Mouse (Mus musculus) hindbrain, embryonic 16.5 days (tissue): Measurements from ENCODE around the gene Gprin1. TPM values are rescaled to one million over a fixed set of nuclear protein-coding genes. Genes with fewer than 3 reads are reported as not detected.

Source experiments
- ATAC-seq: fragments of 200-750 bp; cut with Nextera tagmentation; 2 replicates; pipeline ENCODE4 v1.8.0; 2017; ENCODE audit warnings: moderate TSS enrichment, moderate library complexity
- H3K27ac ChIP-seq: fragments of 300-500 bp; sonication (generic); 2 replicates; pipeline ENCODE4 v1.5.1; 2014; ENCODE audit warnings: low read depth, mild to moderate bottlenecking, control low read depth, low read length, moderate library complexity
- H3K27me3 ChIP-seq: fragments of 300-500 bp; sonication (generic); replicated peaks from 2 replicates; pipeline ENCODE4 v1.6.1; 2014; ENCODE audit warnings: low read length; ENCODE audit not compliant: control insufficient read depth, insufficient read depth
- H3K36me3 ChIP-seq: fragments of 300-500 bp; sonication (generic); 2 replicates; pipeline ENCODE4 v1.6.1; 2014; ENCODE audit warnings: mild to moderate bottlenecking, low read length, moderate library complexity, mixed read lengths; ENCODE audit not compliant: control insufficient read depth, insufficient read depth
- H3K4me1 ChIP-seq: fragments of 300-500 bp; sonication (generic); 2 replicates; pipeline ENCODE4 v1.6.1; 2014; ENCODE audit warnings: low read depth, low read length; ENCODE audit not compliant: control insufficient read depth, insufficient read depth
- H3K4me2 ChIP-seq: fragments of 300-500 bp; sonication (generic); 2 replicates; pipeline ENCODE4 v1.6.1; 2014; ENCODE audit warnings: mild to moderate bottlenecking, low read length, control low read depth, moderate library complexity
- H3K4me3 ChIP-seq: fragments of 300-500 bp; sonication (generic); 2 replicates; pipeline ENCODE4 v1.5.1; 2014; ENCODE audit warnings: mild to moderate bottlenecking, low read length, control low read depth, moderate library complexity
- H3K9ac ChIP-seq: fragments of 300-500 bp; sonication (generic); 2 replicates; pipeline ENCODE4 v1.6.1; 2014; ENCODE audit warnings: low read depth, mild to moderate bottlenecking, control low read depth, low read length, moderate library complexity
- H3K9me3 ChIP-seq: fragments of 300-500 bp; sonication (generic); 2 replicates; pipeline ENCODE4 v1.6.1; 2014; ENCODE audit warnings: mild to moderate bottlenecking, low read length, moderate library complexity; ENCODE audit not compliant: control insufficient read depth
- WGBS: fragments of 180-500 bp; shearing (Covaris S2); extraction: QIAGEN DNeasy Blood & Tissue Kit; methylation state at CpG from one replicate; pipeline ENCODE4 v1.1.7; 2014; 5-methylcytosine and 5-hydroxymethylcytosine counted together
- polyA plus RNA-seq: library from polyadenylated mRNA; unstranded; fragments of >200 nt; fragmentation: Nextera tagmentation; extraction: Ambion mirVana; gene quantifications from 2 replicates; pipeline ENCODE4 v1.2.1, GENCODE M21; 2015

The Gprin1 gene
- polyA plus RNA-seq, 1 experiment from 2014 or later = 5.7 TPM

DNA sequence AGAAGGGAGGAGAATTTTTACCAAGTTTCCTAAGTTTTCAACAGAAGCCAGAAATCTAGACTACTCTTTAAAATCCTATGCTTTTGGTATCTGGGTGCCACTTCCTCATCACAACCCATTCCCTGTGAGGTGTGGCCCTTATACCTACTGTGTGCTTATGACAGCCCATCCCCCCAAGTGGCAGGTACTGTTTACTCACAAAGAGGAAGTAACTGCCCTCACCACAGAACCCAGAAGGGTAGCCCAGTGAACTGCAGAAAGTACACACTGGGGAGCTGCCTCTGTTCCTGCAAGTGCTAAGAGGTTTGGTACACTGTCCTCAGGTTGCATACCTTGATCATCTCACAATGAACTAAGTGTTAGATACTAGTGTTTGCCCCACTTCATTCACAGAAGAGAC is 57.9 kb downstream of the Gprin1 start:
- Histone ChIP-seq H3K4me1 (peaks cover 29% of the 10 kb centered on the region), H3K9ac (no peak overlapping the region; the same call in 1 of the 2 replicates), H3K9me3 (no peaks in the 10 kb centered on the region), H3K36me3 (no peaks in the 10 kb centered on the region), H3K27me3 (no peaks in the 10 kb centered on the region), H3K27ac (no peak overlapping the region), H3K4me3 (no peak overlapping the region), H3K4me2 (no peak overlapping the region; the same call in 1 of the 2 replicates)
- no peak for ATAC-seq

GRCm38 (mm10) chr13:54690151-54690740 is 59.4 kb downstream of the Gprin1 start:
- no peaks in the 10 kb centered on the region for H3K9me3 ChIP-seq
- no peaks in the 10 kb centered on the region for H3K27me3 ChIP-seq
- H3K9ac ChIP-seq = no peak overlapping the region
- no peak for ATAC-seq
- H3K4me2 ChIP-seq = no peak overlapping the region
- no peak overlapping the region for H3K27ac ChIP-seq
- H3K4me3 ChIP-seq = no peak overlapping the region
- H3K36me3 ChIP-seq = no peaks in the 10 kb centered on the region
- WGBS = 95% methylated on average over 8 of the region's 8 CpGs
- H3K4me1 ChIP-seq = peaks cover 40% of the 10 kb centered on the region

DNA sequence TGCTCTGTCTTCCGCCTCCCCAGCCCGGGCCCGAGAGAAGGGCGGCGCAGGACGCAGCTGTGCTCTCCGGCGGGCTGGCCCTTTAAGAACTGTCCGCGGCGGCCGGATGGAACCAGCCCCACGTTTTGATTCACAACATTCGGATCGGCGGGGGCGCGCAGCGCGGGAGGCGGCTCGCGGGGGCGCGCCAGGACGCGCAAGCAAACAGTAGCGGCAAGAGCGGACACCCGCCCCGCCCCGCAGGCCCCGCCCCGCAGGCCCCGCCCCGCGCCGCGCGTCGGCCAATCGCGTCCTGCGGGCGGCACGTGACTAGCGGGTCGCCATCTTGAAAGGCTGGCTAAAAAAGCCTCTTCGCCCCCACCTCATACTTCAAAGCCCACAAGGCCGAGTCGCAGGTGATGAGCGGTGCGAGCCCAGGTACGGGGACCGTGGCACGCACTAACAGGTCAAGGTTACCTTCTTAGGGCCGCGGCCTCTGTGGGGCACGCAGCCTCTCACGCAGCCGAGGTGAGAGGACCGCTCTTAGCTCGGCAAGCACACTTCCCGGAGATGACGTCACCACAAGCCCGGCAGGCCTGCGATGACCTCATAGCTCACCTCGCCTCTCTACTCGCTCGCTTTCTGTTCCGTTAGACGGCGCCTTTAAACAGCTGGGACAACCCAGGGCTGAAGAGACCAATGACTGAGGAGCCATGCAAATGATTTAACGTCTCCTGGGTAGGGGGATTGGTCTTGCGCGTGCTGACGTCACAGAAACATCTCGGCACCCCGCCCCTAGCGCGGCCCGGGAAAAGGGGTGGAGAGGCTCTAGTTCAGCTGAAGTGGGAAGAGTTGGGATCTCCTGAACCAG is 61.9 kb downstream of the Gprin1 start:
- peaks cover 49% of the 10 kb centered on the region for H3K4me1 ChIP-seq
- H3K27me3 ChIP-seq = no peaks in the 10 kb centered on the region
- H3K36me3 ChIP-seq = peaks cover 13% of the 10 kb centered on the region
- H3K9ac ChIP-seq = peak overlapping the region; percentile 95
- ATAC-seq = peak; percentile 91
- peak overlapping the region; percentile 69 for H3K4me3 ChIP-seq
- H3K4me2 ChIP-seq = peak overlapping the region; percentile 77
- whole genome bisulfite sequencing = under 1% methylated on average over 61 of the region's 82 CpGs
- H3K9me3 ChIP-seq = no peaks in the 10 kb centered on the region
- H3K27ac ChIP-seq = peak overlapping the region; percentile 99

- peak; percentile 61 for ATAC-seq
- peaks cover 42% of the 10 kb centered on the region for H3K4me1 ChIP-seq
- H3K9ac ChIP-seq = peak overlapping the region; percentile 95
- H3K27ac ChIP-seq = peak overlapping the region; percentile 99
- H3K4me3 ChIP-seq = peak overlapping the region; percentile 69
- H3K36me3 ChIP-seq = peaks cover 20% of the 10 kb centered on the region
- H3K9me3 ChIP-seq = no peaks in the 10 kb centered on the region
- H3K27me3 ChIP-seq = no peaks in the 10 kb centered on the region
- H3K4me2 ChIP-seq = peak overlapping the region; percentile 77
- 0% methylated on average over 31 of the region's 35 CpGs for WGBS
Observed at GRCm38 (mm10) chr13:54687096-54687495, 62.6 kb downstream of the Gprin1 start.

Other genes with a start within 250 kb of the Gprin1 start
- gene Simc1, start 246.1 kb downstream of the Gprin1 start, polyA plus RNA-seq = 20.4 and 23.7 TPM in 2 replicates
- gene 4833439L19Rik, start 184.4 kb downstream of the Gprin1 start, polyA plus RNA-seq = 268 and 272 TPM in 2 replicates
- 96.9 and 100 TPM in 2 replicates for gene Arl10, start 174.9 kb downstream of the Gprin1 start, polyA plus RNA-seq
- gene Nop16, start 159.8 kb downstream of the Gprin1 start, polyA plus RNA-seq = 64.7 and 69.1 TPM in 2 replicates
- 253 and 288 TPM in 2 replicates for gene Higd2a, start 159.7 kb downstream of the Gprin1 start, polyA plus RNA-seq
- 244 and 276 TPM in 2 replicates for gene Cltb, start 138.5 kb downstream of the Gprin1 start, polyA plus RNA-seq
- 61.9 and 64.7 TPM in 2 replicates for gene Faf2, start 128.1 kb downstream of the Gprin1 start, polyA plus RNA-seq
- 56.4 and 64.8 TPM in 2 replicates for gene Rnf44, start 56.0 kb downstream of the Gprin1 start, polyA plus RNA-seq
- gene Cdhr2, start 48.4 kb downstream of the Gprin1 start, polyA plus RNA-seq = 0.16 and 0.21 TPM in 2 replicates
- 130 and 157 TPM in 2 replicates for gene Sncb, start 16.7 kb upstream of the Gprin1 start, polyA plus RNA-seq
- gene Eif4e1b, start 34.1 kb upstream of the Gprin1 start, polyA plus RNA-seq = not detected in 2 replicates
- 105 and 131 TPM in 2 replicates for gene Tspan17, start 39.5 kb upstream of the Gprin1 start, polyA plus RNA-seq
- 12.3 and 16.2 TPM in 2 replicates for gene Unc5a, start 199.5 kb upstream of the Gprin1 start, polyA plus RNA-seq